Mouse (Mus musculus): ENCODE results near the gene Parp3. TPM values are rescaled to one million over a fixed set of nuclear protein-coding genes. Genes with fewer than 3 reads are reported as not detected.

The Parp3 gene
- total RNA-seq, 2 experiments from 2014 or later = 60.4 to 75.3 TPM

- Histone ChIP-seq H3K4me3 (no peak overlapping the region), H3K27ac (no peak overlapping the region)
- no peak for TF ChIP-seq CTCF (IDR thresholded peaks at IDR 0.05)
- intact Hi-C loops (cut with DNase I) = no loop called here
- DNase-seq = no peak
These were observed 14.3 kb downstream of the Parp3 start for GRCm38 (mm10) chr9:106462430-106462800.

GRCm38 (mm10) chr9:106461641-106462429 is 14.9 kb downstream of the Parp3 start:
- DNase-seq = no peak
- intact Hi-C loops (cut with DNase I) = no loop called here
- Histone ChIP-seq H3K4me3 (no peak overlapping the region), H3K27ac (no peak overlapping the region)
- TF ChIP-seq CTCF (IDR thresholded peaks at IDR 0.05) = no peak

GRCm38 (mm10) chr9:106461026-106461415 is 15.7 kb downstream of the Parp3 start:
- Histone ChIP-seq H3K4me3 (no peak overlapping the region), H3K27ac (peak overlapping the region; percentile 28; the same call in 1 of the 2 replicates)
- TF ChIP-seq CTCF (IDR thresholded peaks at IDR 0.05) = no peak
- DNase-seq = no peak
- intact Hi-C loops (cut with DNase I) = no loop called here

GRCm38 (mm10) chr9:106460401-106461025 is 16.2 kb downstream of the Parp3 start:
- TF ChIP-seq CTCF (IDR thresholded peaks at IDR 0.05) = no peak
- intact Hi-C loops (cut with DNase I) = no loop called here
- Histone ChIP-seq H3K4me3 (no peak overlapping the region), H3K27ac (peak overlapping the region; percentile 28; the same call in 1 of the 2 replicates)
- peak; percentile 59 for DNase-seq

- no peak for DNase-seq
- intact Hi-C loops (cut with DNase I) = no loop called here
- no peak for TF ChIP-seq CTCF (IDR thresholded peaks at IDR 0.05)
- no peak overlapping the region for H3K4me3 ChIP-seq
- H3K27ac ChIP-seq = peak overlapping the region; percentile 28; the same call in 1 of the 2 replicates
These were observed 16.8 kb downstream of the Parp3 start for GRCm38 (mm10) chr9:106459946-106460345.

GRCm38 (mm10) chr9:106457920-106458319 is 18.8 kb downstream of the Parp3 start:
- Histone ChIP-seq H3K4me3 (no peak overlapping the region), H3K27ac (peak overlapping the region; percentile 92)
- intact Hi-C loops (cut with DNase I) = no loop called here
- TF ChIP-seq CTCF (IDR thresholded peaks at IDR 0.05) = no peak
- DNase-seq = peak; percentile 55

- Histone ChIP-seq H3K27ac (peak overlapping the region; percentile 92), H3K4me3 (no peak overlapping the region)
- no peak for TF ChIP-seq CTCF (IDR thresholded peaks at IDR 0.05)
- no peak for DNase-seq
- intact Hi-C loops (cut with DNase I) = no loop called here
These were observed 19.6 kb downstream of the Parp3 start for GRCm38 (mm10) chr9:106457163-106457559.

GRCm38 (mm10) chr9:106456325-106457162 is 20.2 kb downstream of the Parp3 start:
- no peak for TF ChIP-seq CTCF (IDR thresholded peaks at IDR 0.05)
- peak overlapping the region; percentile 79 for H3K4me3 ChIP-seq
- intact Hi-C loops (cut with DNase I) = no loop called here
- DNase-seq = no peak
- peak overlapping the region; percentile 92 for H3K27ac ChIP-seq

GRCm38 (mm10) chr9:106454888-106455681 is 21.7 kb downstream of the Parp3 start:
- peak overlapping the region; percentile 92 for H3K27ac ChIP-seq
- TF ChIP-seq CTCF (IDR thresholded peaks at IDR 0.05) = no peak
- intact Hi-C loops (cut with DNase I) = no loop called here
- H3K4me3 ChIP-seq = peak overlapping the region; percentile 79
- DNase-seq = no peak

GRCm38 (mm10) chr9:106454071-106454761 is 22.5 kb downstream of the Parp3 start:
- intact Hi-C loops (cut with DNase I) = no loop called here
- Histone ChIP-seq H3K4me3 (peak overlapping the region; percentile 79), H3K27ac (peak overlapping the region; percentile 92)
- no peak for DNase-seq
- TF ChIP-seq CTCF (IDR thresholded peaks at IDR 0.05) = no peak

- Histone ChIP-seq H3K4me3 (peak within 1 kb of the TSS; percentile 79), H3K27ac (peak within 1 kb of the TSS; percentile 92)
- intact Hi-C loops (cut with DNase I) = no loop called here
- TF ChIP-seq CTCF (IDR thresholded peaks at IDR 0.05) = no peak
- DNase-seq = peak; percentile 80
These were observed 23.3 kb downstream of the Parp3 start, which contains the start of gene Pcbp4 for GRCm38 (mm10) chr9:106453271-106454070. TSS of gene Pcbp4 (plus strand) at chr9:106453291.

Data from gastrocnemius, adult 2 months (tissue).